Mouse (Mus musculus) spleen, adult 2 months (tissue): ENCODE data around the gene Acbd6.

Experiments used
- CTCF ChIP-seq: fragments of 200-500 bp; IDR thresholded peaks from 2 replicates; pipeline ENCODE4 v1.5.1; 2011; ENCODE audit warnings: mild to moderate bottlenecking, inconsistent platforms; ENCODE audit not compliant: insufficient read depth, insufficient read length, insufficient replicate concordance; ENCODE audit errors: extremely low read depth
- POLR2A ChIP-seq: fragments of 200-500 bp; IDR thresholded peaks from 2 replicates; pipeline ENCODE4 v1.6.1; 2011; ENCODE audit warnings: low read depth, low read length, inconsistent platforms

- TF ChIP-seq POLR2A (no peak), CTCF (no peak)
Observed at GRCm38 (mm10) chr1:155692230-155692629, 134.3 kb downstream of the Acbd6 start.
